Mouse (Mus musculus) intestine, postnatal 0 days (tissue): ENCODE measurements around the gene Ofcc1. TPM values are rescaled to one million over a fixed set of nuclear protein-coding genes. Genes with fewer than 3 reads are reported as not detected.

ENCODE experiments used
- ATAC-seq: fragments of 200-750 bp; cut with Nextera tagmentation; 2 replicates; pipeline ENCODE4 v1.8.0; 2017; ENCODE audit warnings: mild to moderate bottlenecking, moderate TSS enrichment, moderate library complexity
- H3K27ac ChIP-seq: fragments of 300-500 bp; sonication (generic); 2 replicates; pipeline ENCODE4 v1.5.1; 2014; ENCODE audit warnings: mild to moderate bottlenecking, low read depth, low read length, moderate library complexity
- H3K27me3 ChIP-seq: fragments of 300-500 bp; sonication (generic); replicated peaks from 2 replicates; pipeline ENCODE4 v1.6.1; 2014; ENCODE audit warnings: low read length, mixed read lengths; ENCODE audit not compliant: control insufficient read depth, insufficient read depth
- H3K36me3 ChIP-seq: fragments of 300-500 bp; sonication (generic); 2 replicates; pipeline ENCODE4 v1.6.1; 2014; ENCODE audit warnings: mild to moderate bottlenecking, moderate library complexity; ENCODE audit not compliant: control insufficient read depth, insufficient read depth
- H3K4me1 ChIP-seq: fragments of 300-500 bp; sonication (generic); replicated peaks from 2 replicates; pipeline ENCODE4 v1.6.1; 2014; ENCODE audit warnings: antibody characterized with exemption, low read length, mixed read lengths; ENCODE audit not compliant: control insufficient read depth, insufficient read depth
- H3K4me2 ChIP-seq: fragments of 300-500 bp; sonication (generic); replicated peaks from 2 replicates; pipeline ENCODE4 v1.6.1; 2014; ENCODE audit warnings: low read depth, mild to moderate bottlenecking, moderate library complexity
- H3K4me3 ChIP-seq: fragments of 300-500 bp; sonication (generic); 2 replicates; pipeline ENCODE4 v1.5.1; 2014; ENCODE audit warnings: low read depth, low read length
- H3K9ac ChIP-seq: fragments of 300-500 bp; sonication (generic); 2 replicates; pipeline ENCODE4 v1.6.1; 2014; ENCODE audit warnings: mild to moderate bottlenecking, low read depth, low read length
- H3K9me3 ChIP-seq: fragments of 300-500 bp; sonication (generic); 2 replicates; pipeline ENCODE4 v1.6.1; 2016; ENCODE audit warnings: mixed run types; ENCODE audit not compliant: control insufficient read depth
- CTCF ChIP-seq: sonication (generic); IDR thresholded peaks from 2 replicates; pipeline ENCODE4 v1.5.1; 2016; ENCODE audit warnings: low read depth, mild to moderate bottlenecking, control low read depth, antibody characterized with exemption, moderate library complexity
- WGBS: fragments of 180-500 bp; shearing (Covaris S2); extraction: QIAGEN DNeasy Blood & Tissue Kit; methylation state at CpG from one replicate; pipeline ENCODE4 v1.1.7; 2014; 5-methylcytosine and 5-hydroxymethylcytosine counted together
- polyA plus RNA-seq: library from polyadenylated mRNA; unstranded; fragments of >200 nt; fragmentation: Nextera tagmentation; extraction: Ambion mirVana; gene quantifications from 2 replicates; pipeline ENCODE4 v1.2.1, GENCODE M21; 2015

Gene Ofcc1
- polyA plus RNA-seq, 1 experiment from 2014 or later, result not detected

DNA sequence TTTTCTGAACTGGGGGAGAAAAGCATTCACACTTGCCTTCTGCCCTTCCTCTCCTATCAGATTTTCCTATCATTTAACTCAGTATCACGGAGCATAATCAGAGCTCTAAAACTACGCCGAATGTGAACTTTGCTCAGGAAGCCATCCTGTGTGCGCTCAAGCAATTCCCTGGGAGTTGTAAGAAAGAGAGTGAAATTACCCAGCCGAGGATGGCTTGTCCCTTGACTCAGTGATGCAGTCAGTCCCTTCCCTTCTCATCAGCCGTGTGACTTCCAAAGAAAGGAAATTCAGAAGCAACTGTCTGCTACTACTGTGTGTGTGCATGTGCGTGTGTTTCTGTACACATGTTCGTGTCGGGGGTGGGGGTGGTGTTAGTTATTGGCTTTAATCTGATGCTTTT, 93.7 kb downstream of the Ofcc1 start:
- no peak overlapping the region for H3K9ac ChIP-seq
- ATAC-seq, result no peak
- WGBS, result 83% methylated on average over 9 of the region's 9 CpGs
- TF ChIP-seq CTCF, result no peak
- no peaks in the 10 kb centered on the region for H3K9me3 ChIP-seq
- H3K27ac ChIP-seq, result no peak overlapping the region
- H3K36me3 ChIP-seq, result no peaks in the 10 kb centered on the region
- no peak overlapping the region for H3K4me2 ChIP-seq
- no peak overlapping the region for H3K4me3 ChIP-seq
- no peaks in the 10 kb centered on the region for H3K4me1 ChIP-seq
- H3K27me3 ChIP-seq, result no peaks in the 10 kb centered on the region

DNA sequence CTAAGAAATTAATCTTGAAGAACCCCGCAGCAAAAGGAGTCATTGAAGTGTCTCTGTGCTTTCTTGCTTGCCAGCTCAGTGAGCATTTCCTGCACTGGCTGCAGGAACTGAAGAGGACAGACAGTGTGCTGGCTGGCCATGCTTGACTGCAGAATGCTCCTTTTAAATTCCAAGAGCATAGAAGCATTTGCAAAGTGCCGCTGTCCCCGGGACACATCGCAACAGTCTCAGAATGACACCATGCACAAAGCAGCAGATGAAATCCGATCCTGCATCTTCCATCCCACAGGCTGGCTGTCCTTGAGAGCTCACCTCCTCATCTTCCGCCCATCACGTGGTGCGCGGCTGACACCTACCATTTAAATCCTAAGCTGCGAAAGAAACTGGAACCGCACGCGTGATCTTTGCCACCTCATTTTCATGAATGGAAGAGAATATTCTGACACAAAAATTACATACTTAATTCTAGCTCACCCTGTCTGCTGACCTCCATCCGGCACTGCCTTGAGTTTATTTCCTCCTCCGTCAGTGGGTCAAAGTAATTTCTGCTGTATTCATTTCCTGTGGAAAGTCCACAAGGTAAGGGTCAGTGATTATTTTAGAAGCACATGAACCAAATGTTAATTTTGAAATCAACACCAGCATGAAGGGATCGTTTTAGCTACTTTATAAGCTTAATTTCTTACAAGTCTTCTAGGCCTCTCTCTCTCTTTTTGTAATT, 98.0 kb downstream of the Ofcc1 start:
- ATAC-seq, result no peak
- H3K4me2 ChIP-seq, result no peak overlapping the region

GRCm38 (mm10) chr13:40258757-40259156, 102.5 kb downstream of the Ofcc1 start:
- ATAC-seq, result no peak
- no peak for TF ChIP-seq CTCF
- H3K36me3 ChIP-seq, result no peaks in the 10 kb centered on the region
- H3K27me3 ChIP-seq, result no peaks in the 10 kb centered on the region
- no peaks in the 10 kb centered on the region for H3K4me1 ChIP-seq
- no peaks in the 10 kb centered on the region for H3K9me3 ChIP-seq
- 76% methylated on average over 5 of the region's 5 CpGs for WGBS
- H3K27ac ChIP-seq, result no peak overlapping the region
- no peak overlapping the region for H3K4me3 ChIP-seq
- no peak overlapping the region for H3K4me2 ChIP-seq
- no peak overlapping the region for H3K9ac ChIP-seq

More for the DNA sequence above, 98.0 kb downstream of the Ofcc1 start:
- H3K27ac ChIP-seq, result no peak overlapping the region
- H3K4me3 ChIP-seq, result no peak overlapping the region
- no peaks in the 10 kb centered on the region for H3K27me3 ChIP-seq
- WGBS, result 75% methylated on average over 16 of the region's 16 CpGs
- no peaks in the 10 kb centered on the region for H3K36me3 ChIP-seq
- no peak overlapping the region for H3K9ac ChIP-seq
- TF ChIP-seq CTCF, result no peak
- no peaks in the 10 kb centered on the region for H3K4me1 ChIP-seq
- no peaks in the 10 kb centered on the region for H3K9me3 ChIP-seq

DNA sequence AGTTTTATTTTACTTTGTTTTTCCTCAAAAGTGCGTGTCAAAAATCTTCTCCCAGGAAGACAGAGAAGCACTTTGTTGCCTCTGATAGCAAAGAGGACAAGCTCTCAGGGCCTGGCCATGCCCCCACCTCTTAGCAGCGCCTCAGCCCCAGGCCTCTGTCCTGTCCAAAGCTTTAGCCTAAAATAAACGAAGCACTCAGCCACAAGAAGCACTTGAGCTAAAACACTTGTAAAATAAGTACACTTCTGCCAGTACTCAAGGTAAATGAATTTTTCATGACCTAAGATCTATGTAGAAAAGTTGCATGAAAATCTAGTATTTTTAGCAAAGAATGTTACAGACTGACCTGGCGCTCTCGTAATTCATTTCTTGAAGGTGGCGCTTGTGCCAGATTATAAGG, 117.4 kb downstream of the Ofcc1 start:
- Histone ChIP-seq H3K27me3 (no peaks in the 10 kb centered on the region), H3K36me3 (no peaks in the 10 kb centered on the region), H3K4me3 (no peak overlapping the region), H3K9ac (no peak overlapping the region), H3K4me1 (no peaks in the 10 kb centered on the region), H3K9me3 (no peaks in the 10 kb centered on the region), H3K27ac (no peak overlapping the region), H3K4me2 (no peak overlapping the region)
- ATAC-seq, result no peak
- no peak for TF ChIP-seq CTCF
- WGBS, result 62% methylated on average over 6 of the region's 6 CpGs

DNA sequence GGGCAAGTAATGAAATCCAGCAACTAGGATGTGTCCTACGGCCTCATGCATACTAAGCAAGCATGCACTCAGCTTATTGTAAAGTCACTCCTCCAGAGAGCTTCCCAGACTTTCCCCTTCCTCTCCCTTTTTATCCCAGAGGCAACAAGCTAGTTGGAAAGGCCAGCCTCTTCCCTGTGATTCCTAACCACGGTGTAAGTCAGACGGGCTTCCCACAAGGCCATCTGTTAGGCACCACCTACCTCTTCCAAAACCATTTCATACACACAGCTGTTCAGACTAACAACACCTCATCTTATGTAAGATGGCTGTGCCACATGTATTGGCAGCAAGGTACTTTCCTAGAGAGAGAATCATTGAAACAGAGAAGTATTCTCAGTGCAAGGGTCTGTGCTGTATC, 124.9 kb downstream of the Ofcc1 start:
- Histone ChIP-seq H3K9me3 (no peaks in the 10 kb centered on the region), H3K27me3 (no peaks in the 10 kb centered on the region), H3K27ac (no peak overlapping the region), H3K4me2 (no peak overlapping the region), H3K36me3 (no peaks in the 10 kb centered on the region), H3K9ac (no peak overlapping the region), H3K4me3 (no peak overlapping the region), H3K4me1 (no peaks in the 10 kb centered on the region)
- no peak for TF ChIP-seq CTCF
- 62% methylated on average over 3 of the region's 3 CpGs for WGBS
- no peak for ATAC-seq

DNA sequence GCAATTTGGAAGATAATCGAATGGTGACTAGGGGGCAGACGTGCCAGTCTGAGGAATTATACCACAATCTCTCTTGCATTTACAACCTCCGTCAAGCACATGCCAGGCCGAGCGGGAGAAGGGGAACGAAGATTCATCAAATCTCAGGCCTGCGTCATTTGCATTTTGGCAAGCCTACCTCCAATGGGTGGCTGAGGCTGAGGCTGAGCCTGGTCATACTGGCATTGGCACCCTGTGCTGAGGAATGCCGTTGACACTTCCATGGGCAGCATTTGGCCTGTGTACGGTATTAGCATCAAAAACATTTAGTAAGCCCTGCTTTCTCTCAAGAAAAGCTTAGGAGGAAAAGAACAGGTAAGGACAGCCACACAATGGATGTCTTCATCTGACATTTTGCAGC, 152.9 kb downstream of the Ofcc1 start:
- Histone ChIP-seq H3K27me3 (no peaks in the 10 kb centered on the region), H3K9me3 (no peaks in the 10 kb centered on the region), H3K27ac (no peak overlapping the region), H3K4me2 (no peak overlapping the region), H3K9ac (no peak overlapping the region), H3K4me1 (no peaks in the 10 kb centered on the region), H3K36me3 (no peaks in the 10 kb centered on the region), H3K4me3 (no peak overlapping the region)
- no peak for ATAC-seq
- no peak for TF ChIP-seq CTCF
- WGBS, result 70% methylated on average over 9 of the region's 9 CpGs
